Mouse (Mus musculus) thymus, adult 18-20 months (tissue): ENCODE data around the gene Prdm10.
A peak's percentile ranks its signal among the peaks of the same experiment; 100 is the strongest.

Experiments used
- DNase-seq, 2 experiments: peaks; one replicate each; pipeline ENCODE4 v3.0.0; 2022; ENCODE audit warnings: mixed read lengths in 2 of 2

Gene Prdm10

DNA sequence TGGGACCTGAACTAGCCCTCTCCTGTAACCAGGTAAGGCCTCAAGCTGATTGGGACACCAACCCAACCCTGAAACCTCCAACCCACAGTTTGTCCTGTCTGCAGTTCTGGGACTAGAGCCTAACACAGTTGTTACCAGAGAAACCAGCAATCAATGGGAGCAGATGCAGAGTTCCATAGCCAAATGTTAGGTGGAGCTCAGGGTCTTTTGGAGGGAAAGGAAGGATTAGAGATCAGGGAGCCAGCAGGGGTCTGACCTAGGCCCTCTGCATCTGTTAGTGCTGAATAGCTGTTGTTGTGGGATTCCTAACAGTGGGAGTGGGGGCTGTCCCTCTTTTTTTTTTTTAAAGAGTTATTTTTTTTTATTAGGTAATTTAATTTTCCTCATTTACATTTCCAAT is 96.3 kb downstream of the Prdm10 start:
- DNase-seq = no peak

DNA sequence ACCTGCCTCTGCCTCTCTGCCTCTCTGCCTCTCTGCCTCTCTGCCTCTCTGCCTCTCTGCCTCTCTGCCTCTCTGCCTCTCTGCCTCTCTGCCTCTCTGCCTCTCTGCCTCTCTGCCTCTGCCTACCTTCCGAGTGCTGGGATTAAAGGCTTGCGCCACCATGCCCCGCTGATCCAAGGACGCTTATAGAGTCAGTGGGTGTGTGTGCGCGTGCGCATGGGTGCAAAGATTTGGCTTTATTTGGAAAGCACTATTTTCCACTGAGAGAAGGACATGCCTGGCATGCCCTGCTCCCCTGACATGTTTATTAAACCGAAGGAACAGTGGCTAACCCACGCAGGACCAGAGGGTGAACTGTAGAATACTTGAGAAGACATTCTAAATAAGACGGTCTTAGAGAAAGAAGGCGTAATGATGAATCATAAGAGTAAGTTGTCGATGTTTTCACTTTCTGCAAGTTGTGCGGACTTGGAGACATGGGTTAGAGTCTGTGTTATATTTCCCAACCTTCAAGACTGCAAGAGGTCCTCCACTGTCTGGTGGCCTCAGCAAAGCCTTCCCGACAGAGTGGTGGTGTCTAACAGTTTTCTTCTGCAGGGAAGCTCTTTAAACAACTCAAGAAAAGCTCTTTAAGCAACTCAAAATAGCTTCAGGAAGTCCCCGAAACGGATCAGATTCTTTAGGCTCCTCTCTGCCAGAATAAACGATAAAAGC is 104.6 kb downstream of the Prdm10 start:
- no peak for DNase-seq

DNA sequence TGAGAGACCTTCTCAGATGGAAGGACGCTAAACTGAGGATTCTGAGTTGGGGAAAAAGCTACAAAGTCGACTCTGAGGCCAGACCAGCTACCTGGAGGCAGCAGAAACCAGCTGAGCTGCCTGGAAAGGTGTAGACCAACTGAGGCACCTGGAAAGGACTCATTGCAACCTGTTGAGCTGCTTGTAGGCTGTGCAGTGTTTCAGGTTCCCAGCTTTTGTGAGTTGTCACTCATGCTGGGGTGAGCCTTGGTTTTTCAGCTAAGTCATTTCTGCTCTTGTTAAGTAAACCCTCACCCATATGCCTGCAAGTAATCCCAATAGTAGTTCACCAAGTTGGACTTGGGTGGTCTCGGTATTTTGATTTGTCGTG is 105.1 kb downstream of the Prdm10 start:
- no peak for DNase-seq

DNA sequence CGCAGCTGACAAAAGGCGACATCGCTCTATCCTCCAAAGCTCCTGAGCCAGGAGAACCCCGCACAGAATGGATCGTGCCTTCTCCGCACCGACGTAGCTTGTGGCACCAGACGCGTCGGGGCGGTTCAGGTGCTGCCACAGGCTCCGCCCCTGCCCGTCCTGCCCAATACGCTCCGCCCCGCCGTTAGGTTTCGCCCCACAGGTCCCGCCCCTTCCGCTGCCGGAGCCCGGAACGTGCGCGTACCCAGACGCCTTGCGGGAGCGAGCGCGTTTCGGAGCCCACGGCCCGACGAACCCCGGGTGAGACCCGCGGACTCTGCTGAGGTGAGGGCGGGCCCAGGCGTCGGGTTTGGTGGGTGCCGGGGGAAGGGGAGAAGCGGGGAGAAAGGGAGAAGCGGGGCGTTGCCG is 105.6 kb downstream of the Prdm10 start, which contains the start of gene Nfrkb:
Nfrkb (plus strand) TSS at position 246 of the 408 bp plus-strand sequence.
- peak; percentile 92 to 94 for DNase-seq

DNA sequence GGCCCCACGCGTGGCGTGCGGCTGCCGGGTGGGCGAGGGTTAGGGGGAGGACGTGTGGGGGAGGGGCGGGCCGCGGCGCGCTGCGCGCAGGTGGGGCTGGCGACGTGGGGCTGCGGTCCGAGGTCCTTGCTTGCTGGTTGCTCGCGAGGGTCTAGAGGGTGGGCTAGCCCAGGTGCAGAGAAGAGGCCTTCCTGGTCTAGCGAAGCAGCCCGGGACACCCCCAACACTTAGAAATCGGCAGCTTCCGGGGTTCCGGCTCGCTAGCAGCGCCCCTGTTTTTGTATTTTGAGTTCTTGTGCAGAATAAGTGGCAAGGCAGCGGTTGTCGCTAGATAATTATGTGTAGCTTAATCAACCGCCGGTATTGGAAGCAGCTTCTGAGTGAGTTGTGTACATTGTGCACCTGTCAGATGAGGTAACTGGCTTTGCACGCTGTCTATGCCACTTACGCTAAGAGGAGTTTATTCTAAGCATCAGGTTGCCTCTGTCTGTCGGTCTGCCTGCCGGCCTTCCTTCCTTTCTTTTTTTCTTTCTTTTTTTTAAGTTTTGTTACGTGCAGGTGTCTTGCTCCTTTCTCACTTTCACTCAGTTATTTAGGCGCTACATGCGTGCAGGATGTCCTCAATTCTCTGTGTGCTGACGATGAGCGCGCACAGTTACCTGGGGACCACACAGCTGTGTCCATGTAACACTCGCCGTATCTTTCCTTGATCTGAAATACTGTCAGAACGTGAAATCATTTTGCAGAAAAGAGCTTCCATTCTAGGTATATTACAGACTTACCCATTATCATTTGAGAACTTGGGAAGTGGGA is 106.2 kb downstream of the Prdm10 start:
- peak in 1 of 2 experiments; percentile 57 for DNase-seq

DNA sequence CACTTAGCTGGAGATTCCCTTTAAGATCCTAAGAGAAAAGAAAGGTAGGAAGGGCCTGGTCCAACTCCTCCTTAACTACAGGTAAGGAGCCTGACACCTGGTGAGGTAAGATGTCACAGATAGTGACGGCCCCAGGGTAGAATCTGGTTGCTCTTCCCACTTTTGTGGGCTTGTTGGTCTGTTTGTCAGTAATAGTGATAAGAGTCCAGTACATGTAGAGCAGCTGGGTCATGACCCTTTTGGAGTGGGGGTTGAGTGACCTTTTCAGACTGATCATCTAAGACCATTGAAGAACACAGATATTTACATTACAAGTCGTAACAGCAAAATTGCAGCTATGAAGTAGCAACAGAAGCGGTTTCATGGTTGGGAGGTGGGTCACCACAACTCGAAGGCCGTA is 106.9 kb downstream of the Prdm10 start:
- no peak for DNase-seq

DNA sequence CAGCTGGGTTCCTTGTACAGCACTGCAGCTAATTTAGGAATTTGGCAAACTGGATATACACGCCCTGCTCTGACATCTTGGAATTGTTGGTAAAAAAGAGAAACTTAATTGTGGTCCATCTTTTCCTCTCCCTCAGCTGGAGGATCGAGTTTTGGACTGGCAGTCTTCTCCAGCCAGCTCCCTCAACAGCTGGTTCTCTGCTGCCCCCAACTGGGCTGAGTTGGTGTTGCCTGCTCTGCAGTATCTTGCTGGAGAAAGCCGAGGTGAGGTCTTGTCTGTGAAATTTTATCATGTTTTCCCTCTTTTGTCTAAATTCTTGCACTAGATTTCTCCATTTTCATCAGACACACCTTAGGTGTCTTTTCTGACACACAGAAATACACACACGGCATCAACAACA is 120.1 kb downstream of the Prdm10 start:
- peak in 1 of 2 experiments; percentile 18 for DNase-seq

DNA sequence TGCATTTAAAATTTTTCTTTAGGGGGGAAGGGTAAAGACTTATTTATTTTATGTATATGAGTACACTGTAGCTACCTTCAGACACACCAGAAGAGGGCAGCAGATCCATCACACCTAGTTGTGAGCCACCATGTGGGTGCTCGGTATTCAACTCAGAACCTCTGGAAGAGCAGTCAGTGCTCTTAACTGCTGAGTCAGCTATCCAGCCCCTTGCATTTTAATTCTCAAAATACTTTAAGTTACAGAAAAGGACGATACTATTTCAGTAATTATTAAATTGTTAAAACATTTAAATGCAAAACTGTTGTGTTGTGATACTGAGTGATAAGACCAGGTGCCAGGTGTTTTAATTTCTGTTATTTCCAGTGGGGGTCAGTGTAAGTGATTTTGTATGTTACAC is 124.0 kb downstream of the Prdm10 start:
- no peak for DNase-seq

DNA sequence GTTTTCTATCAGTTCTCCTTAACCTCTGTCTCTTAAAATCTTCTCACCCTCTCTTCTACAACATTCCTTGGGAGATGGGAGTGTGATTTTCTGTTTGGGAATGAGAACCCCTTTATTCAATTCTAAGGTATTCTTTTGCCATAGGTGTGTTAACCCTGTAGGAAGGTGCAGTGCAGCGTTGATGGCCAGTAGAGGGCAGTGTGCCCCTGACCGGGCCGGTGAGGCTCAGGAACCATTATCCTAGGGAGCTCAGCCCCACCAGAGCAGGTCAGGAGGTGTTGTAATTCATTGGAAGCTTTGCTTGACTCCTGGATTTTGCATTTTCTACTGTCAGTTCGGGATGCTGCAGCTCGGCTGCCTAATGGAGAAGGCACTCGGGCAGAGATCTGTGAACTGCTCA is 124.9 kb downstream of the Prdm10 start:
- no peak for DNase-seq

DNA sequence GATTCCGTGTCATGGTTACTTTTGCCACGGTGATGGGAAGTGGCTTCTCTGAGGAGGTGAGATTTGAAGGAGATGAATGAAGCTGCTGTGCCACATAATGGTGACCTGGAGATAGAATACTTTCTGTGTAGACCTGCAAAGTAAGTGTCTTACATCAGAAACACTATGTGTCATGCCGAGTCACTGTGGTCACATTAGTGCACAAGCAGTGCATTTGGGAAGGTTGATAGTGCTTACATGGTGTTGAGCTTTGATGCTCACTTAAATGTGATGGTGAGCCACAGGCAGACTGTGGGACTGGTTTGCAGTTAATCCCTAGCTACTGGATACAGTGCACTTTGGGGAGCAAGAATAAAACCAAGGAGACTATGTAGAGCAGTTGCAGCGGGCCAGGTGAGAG is 131.8 kb downstream of the Prdm10 start:
- no peak for DNase-seq

DNA sequence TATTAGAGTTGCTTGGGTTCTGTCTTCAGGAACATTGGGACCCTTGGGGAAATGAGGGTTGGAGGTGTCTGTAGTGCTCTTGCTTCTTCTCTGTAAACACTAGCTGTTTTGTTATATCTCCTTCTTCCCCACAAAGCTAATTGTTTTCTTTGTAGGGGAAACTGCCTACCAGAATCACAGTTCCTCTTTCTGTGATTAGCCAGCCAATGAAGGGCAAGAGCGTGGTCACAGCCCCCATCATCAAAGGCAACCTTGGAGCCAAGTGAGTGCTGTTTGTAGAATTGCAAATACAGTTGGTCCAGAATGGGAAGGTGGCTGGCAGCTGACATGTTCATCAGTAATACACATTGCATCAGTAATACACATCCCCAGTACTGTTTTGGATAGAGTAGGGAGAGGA is 138.5 kb downstream of the Prdm10 start:
- DNase-seq = no peak

DNA sequence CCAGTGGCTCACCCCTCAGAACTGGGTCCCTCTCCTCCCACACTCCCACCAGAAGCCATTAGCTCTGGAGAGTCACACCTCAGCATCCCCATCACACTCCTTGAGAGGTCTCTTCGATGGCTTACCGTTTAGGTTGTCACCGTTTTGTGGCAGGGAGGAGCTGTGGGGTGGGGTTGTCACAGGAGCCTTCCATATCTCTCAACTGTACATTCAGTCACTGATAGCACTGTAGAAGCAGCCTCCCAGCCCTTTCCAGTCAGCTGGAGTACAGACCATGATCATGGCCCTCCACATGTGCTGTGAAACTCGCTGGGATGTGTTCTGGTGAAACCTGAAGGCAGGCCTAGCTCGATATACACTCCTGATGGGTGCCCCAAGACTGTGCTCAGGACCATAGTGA is 141.8 kb downstream of the Prdm10 start:
- no peak for DNase-seq

DNA sequence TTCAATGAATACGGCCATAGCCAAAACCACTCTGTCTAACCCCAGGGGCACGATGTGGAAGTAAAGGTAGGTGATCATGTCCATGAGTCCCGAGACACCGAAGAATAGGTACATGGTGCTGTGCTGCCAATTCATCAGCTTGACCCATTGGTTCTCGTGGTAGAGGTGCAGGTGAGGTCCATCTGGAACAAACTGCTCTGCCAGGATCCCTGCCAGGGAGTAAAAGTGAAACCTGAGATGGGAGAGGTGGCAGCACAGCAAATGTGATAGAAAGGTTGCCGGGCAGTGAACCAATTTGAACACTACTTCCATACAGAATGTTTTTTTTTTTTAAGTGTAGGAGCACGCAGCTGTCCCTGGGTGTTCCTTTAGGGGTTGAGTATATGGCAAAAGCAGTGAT is 148.6 kb downstream of the Prdm10 start:
- no peak for DNase-seq

DNA sequence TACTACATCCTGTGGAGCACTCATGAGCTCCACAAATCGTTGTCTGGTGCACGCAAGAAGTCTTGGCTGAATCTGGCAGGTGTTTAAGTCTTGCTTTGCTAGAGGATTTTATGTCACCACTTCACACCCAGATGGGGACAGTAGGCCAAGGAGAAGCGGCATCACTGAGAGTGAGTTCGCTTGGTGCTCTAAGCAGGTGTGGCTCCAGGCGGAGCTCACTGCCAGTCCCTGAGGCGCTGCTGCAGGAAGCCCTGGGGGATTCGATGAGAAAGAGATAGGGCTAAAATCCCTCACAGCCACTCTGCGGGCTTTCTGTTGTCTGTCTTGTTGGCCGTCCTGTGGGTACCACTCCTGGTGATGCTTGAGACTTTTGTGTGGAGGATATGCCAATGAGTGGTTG is 149.7 kb downstream of the Prdm10 start:
- no peak for DNase-seq
